Mouse (Mus musculus): ENCODE data around the gene Fam81b.
A peak's percentile ranks its signal among the peaks of the same experiment; 100 is the strongest.

The Fam81b gene

DNA sequence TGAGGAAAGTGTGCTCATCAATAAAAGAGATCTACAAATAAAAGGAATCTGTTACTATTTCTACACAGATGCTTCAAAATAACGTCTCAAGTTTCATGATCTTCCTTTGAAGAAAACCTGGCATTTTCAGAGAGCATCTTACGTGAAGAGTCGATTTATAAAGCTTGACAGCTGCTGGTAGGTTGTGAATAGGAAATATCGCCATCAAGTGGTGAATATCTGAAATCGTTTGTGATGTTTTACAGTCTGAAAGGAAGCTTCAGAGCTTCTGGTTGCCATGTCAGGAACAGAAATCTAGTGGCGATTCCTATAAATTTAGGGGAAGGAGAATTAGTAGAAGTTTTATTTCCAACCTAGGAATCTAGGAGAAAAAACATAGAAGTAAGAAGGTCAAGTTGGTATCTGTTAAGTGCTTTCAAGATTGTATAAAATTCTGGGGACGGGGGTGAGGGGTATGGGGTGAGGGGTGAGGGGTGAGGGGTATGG is at the start of gene Fam81b:
Fam81b (minus strand) TSS at position 436 of the 486 bp plus-strand sequence.
- no peak for DNase-seq

DNA sequence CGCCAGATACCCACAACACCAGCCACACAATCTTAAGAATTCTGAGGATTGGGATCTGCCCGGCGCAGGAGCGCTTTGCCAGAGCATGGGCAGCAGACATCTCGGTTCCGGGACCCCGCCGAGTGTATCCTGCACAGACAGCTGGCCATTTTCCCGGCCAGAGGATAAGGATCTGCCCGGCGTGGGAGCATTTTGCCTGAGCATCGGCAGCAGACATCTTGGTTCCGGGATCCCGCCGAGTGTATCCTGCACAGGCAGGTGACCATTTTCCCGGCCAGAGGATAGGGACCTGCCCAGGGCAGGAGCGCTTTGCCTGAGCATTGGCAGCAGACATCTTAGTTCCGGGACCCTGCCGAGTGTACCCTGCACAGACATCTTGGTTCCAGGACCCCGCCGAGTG is 41.1 kb upstream of the Fam81b start:
- DNase-seq: peak; percentile 11 to 18

DNA sequence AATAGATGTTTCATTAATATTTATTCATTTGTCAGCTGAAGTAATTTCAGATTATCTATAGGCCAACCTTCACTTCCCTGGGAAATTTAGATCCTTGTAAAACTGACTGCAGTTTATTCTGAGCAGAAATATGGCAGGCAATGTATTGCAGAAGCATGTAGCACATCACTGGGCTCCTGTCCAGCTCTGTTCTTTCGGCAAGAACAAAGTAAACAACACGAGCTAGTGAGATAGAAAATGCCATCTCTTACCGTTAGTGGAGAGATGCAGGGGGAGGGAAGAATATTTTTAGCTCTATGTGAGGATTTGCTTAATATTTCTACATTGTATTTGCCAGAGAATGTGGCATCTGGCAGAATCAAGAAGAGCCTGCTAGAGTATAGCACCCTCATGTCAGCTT is 13.8 kb upstream of the Fam81b start:
- DNase-seq: peak; percentile 47 to 49

DNA sequence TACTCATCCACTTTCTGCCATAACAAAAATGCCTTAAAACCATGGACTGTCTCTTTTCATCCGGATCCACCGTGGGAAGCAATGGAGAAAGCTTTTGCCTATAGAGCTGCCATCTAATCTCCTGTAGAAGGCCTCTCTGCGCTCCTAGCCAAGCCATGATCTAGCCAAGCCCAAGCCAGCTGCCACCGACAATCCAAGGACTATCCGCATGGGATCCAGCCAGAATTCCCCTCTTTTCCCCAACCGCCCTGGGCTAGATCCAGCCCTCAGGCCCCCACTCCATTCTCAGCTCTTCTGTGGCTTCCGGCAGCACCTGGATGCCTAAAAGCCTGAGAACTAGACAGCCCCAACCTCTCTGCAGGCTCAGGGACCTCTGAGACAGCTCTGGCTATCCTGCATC is 6.7 kb upstream of the Fam81b start:
- peak; percentile 20 to 33 for DNase-seq

DNA sequence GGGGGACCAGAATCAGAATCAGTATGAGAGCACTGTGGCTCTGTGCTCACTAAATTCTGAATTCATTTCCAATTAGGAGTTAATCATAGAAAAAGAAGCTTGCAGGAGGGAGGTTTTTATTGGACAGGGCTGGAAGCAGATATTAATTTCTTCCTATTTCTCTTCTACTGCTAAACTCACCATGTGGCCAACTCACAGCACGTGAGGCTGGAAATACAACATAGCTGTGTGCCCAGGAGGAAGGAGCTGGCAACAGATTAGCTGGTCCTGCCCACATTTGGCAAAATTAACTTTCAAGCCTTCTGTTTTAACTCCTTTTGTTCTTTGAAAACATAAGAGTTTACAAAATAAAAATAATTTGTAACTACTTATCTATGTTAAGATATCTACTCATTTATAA is 3.9 kb upstream of the Fam81b start:
- DNase-seq: peak; percentile 62 to 75

DNA sequence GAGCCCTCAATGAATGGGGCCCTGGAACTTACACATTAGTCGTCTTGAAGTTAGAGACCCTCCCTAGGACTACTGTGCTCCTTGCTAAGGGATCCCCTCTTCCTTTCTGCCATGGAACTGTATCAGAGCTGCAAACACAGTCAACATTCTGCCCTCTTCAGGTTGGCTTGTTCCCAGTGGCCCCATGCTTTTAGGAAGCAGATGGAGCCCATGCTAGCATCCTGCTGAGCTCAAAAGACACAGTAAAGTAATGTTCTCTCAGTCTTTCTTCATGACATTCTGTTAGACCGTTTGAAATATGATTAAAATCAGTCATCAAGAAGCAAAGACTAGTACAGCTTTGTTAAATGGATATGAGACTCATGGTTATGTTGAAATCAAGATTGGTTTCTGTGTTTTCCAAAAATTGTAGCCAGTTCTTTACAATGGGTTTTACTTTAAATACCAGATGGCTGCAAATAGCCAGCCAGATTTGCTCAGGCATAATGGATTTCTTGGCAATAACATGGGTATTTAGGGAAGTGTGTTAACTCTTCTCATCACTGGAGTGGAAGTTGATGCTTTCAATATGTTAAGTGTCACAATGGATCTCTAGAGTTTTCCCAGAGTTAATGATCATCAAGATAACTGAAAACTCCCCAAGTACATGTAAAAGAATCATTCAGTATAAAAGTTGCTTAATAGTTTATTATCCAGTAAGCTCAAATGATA is 938 bp upstream of the Fam81b start:
- peak; percentile 88 to 91 for DNase-seq

DNA sequence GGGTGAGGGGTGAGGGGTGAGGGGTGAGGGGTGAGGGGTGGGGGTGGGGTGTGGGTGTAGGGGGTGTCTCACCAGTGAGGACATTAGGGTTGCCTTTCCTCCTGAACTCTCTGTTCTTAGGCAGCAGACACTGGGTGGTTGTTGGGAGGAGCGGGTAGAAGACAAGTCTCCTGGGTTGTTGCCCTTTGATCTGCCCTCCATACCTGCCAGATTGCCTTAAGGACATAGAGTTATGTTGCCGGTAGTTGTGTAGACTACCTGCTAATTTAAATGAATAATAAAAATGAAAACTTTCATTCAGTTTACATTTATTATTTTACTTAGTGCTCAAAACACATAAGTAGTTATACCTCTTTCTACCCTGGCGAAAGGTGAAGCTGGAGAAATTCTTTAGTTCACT is 369 bp upstream of the Fam81b start:
- DNase-seq: peak; percentile 34 to 53

DNA sequence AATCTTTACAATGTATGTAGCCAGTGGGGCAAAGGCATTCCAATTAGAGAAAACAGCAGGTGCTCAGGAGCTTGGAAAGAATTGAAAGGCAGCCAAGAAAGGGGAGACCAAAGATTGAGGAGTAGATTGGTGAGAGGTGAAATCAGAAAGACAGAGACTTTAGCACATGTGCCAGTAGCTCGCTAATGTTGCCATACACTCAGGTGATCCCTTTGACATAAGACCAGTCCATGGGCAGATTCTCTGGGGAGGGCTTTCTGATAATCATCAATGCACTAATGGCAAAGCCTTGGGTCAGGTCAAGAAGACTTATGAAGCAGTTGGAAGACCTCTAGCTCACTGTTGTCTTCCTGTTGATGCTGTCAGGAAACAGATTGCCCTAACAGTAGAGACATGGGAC is 671 bp downstream of the Fam81b start:
- peak in 1 of 2 experiments; percentile 40 for DNase-seq

DNA sequence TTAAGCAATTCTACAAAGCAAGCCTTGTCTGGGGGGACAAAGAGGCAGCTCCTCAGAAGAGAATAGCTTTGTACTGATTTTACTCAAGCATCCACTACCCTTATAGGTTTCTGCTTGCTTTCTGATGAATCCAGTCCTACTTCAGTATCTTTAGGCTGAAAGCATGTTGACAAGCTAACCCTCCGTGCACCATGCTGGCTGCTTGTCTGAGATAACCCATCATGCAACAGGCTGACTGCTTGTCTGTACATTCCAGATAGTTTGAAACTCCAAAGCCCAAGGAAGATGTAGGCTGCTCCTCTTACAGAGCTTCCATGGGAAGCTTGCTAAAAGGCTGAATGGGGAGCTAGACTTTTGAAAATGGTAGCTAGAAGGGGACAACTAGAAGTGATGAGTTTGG is 1.7 kb downstream of the Fam81b start:
- DNase-seq: peak in 1 of 2 experiments; percentile 28

DNA sequence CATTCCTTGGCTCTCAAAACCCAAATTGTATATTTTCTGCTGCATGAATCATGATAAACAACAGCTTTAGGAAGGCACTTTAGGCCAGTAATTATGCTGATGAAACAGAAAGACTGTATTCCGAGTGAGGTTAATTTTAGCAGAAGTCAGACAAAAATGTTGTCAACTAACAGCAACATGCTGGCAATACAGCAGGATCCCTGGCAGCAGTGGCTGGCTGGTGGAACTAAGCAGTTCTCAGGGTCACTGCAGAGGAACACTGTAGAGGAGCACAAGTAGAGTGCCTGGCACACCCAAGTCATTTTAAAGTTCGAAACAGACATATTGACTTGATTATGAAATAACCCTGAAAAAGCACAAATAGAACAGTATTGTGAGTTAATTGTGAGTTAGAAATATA is 2.8 kb downstream of the Fam81b start:
- DNase-seq: peak; percentile 74 to 86

DNA sequence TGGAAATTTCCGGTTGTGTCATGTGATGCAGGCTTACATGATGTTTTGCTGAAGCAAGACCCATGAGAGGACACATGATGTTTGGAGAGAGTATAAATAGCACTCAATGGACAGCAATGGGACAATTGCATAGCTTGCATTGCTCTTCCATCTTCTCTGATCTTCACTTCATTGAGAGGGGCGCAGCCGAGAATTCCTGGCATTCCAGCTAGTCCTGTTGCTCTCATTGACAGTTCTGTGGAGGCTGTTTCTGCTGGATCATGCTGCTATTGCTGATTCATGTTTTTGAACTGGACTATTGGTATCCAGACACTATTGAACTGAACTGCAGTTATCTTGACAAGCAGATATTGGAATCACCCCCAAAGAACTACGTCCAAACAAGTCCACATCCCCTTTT is 12.8 kb downstream of the Fam81b start:
- no peak for DNase-seq

DNA sequence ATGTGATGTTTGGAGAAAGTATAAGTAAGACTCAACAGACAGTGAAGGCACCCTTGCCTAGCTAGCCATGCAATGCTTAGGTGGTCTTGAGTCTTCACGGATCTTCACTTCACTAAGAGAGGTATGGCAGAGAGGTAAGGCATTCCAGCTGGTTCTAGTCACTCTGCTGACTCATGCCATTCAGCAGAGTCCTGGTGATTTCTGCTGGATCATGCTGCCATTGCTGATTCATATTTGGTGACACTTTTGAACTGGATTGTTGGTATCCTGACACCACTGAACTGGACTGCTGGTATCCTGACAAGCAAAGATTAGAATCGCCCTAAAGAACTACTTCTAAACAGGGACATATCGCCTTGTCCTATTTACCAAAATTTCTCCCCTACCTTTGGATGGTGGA is 20.3 kb downstream of the Fam81b start:
- DNase-seq: no peak

DNA sequence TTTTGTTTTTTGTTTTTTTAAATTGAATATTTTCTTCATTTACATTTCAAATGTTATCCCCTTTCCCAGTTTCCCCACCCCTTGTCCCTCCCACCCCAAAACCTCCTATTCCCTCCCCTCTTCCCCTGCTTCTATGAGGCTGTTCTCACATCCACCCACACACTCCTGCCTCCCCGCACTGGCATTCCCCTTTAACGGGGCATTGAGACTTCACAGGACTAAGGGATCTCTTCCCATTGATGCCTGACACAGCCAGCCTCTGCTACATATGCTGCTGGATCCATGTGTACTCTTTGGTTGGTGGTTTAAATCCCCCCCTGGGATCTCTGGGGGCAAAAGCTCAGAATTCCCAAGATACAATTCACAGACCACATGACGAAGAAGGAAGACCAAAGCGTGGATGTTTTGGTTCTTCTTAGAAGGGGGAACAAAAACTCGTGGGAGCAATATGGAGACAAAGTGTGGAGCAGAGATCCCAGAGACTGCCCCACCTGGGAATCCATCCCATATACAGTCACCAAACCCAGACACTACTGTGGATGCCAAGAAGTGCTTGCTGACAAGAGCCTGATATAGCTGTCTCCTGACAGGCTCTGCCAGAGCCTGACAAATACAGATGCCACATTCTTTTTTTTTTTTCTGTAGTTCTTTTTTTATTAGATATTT is 40.4 kb downstream of the Fam81b start:
- DNase-seq: no peak

DNA sequence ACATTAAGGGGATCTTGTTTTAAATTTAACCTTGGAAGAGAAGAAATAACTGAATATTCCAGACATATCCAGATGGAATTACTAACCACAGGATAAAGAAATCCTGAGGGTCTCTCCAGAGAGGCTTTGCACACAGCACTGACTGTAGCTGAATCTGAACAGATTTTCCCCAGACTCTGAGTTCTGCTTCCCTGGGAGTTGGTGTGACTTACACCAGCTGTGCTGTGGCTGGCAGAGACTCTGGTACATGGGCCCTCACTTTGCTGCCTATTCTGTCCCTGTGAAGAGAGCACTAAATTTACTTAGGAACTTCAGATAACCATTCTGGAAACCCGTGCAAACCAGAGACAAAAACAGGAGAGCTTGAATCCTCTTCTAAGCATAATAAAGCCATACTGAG is 46.1 kb downstream of the Fam81b start:
- no peak for DNase-seq

DNA sequence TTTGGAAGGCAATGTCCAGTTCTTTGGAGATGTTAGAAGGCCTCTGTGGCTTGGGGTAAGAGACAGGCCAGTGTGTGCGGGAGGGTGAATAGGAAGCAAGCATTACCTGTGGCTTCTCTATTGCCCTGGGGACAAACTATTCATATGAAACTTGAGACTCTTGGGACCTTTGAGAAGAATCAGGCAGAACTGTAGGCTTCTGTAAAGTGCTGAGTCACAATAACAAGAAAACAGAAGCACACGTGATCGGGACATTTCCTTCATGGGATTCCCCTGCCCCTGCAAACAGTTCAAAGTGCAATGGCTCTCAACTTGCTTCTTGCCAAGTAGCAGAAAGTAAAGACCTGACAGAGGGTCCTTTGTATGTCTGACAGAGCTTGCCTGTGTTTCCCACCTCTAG is 48.5 kb downstream of the Fam81b start:
- no peak for DNase-seq

DNA sequence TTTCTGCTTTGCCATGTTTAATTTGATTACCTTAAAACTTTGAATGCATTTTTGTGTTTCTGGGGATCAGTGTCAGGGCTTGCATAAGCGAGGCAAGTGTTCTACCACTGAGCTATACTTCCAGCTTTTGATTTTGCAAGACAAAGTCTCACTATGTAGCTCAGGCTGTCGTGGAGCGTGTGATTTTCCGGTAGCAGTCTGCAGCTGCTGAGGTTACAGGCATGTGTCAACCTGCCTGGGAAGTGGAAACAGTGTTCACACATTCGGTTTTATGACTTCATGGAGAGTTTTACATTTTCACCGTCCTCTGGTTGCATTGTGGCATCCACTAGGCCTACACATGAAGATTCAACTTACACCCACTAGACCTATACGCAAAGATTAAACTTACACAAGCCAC is 54.8 kb downstream of the Fam81b start:
- DNase-seq: no peak

DNA sequence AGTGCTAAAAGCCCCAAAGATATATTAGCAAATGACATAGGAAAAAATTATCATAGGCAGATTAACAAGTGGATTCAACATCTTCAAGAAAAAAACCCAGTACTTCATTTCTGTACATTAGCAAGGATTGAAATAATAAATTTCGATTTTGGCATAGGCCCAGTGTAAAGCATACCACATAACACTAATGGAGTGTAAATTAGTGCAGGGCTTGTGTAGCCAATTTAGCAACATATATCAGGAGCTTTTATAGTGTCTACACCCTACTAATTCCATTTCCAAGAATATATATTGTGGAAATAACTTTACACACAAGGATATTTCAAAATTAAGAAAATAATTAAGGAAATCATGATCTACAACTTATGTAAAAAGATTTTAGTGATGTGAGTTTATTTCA is 55.8 kb downstream of the Fam81b start:
- DNase-seq: no peak

DNA sequence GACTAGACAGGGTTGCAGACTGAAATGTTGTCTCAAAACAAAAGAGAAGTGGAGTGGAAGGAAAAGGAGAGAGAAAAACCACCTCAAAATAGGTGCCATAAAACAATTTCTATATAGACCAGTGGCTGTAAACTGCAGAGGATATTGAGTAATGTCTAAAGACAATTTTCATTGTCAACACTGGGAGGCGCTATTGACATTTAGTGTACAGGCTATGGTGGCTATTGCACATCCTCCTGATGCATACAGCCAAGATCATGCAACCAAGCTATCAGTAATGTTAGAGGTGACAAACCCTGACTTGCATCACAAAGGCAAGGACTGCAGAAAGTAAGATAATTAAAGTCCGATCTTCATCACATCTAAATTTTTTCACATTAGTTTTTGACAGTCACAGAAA is 89.5 kb downstream of the Fam81b start:
- DNase-seq: peak; percentile 61 to 62

DNA sequence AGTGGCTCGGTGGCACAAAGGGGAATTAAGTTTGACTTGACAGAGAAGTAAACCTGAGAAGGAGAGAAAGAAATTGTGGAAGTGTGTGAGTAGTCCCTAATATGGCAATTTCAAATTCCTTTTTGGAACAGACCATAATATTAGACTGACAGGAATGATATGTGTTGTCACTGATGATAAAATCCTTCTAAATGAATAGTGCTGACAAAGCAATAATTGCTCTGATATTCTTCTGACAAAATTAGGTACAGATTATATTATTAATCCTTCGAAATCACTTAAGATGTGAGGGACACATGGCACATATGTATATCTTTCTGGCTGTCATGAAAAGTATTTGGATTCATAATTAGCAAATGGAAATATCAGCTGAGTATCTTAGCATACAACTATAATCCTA is 89.9 kb downstream of the Fam81b start:
- no peak for DNase-seq

DNA sequence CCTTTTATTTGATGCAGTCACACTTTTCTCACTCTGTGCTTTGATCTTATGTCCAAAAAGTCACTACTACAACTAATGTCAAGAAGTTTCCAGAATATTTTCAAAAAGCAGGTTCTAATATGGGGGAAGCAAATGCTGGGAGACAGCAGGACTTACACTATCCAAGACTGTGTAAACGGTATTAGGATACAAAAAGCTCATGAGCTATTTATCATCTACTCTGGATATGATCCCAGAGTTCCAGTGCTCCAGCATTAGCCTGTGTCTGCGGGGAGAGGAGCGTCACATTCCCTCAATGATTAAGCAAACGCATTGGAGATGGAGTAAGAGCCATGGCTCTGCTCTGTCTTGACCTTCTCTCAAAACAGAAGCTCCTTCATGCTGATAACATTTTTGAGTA is 104.9 kb downstream of the Fam81b start:
- no peak for DNase-seq

DNA sequence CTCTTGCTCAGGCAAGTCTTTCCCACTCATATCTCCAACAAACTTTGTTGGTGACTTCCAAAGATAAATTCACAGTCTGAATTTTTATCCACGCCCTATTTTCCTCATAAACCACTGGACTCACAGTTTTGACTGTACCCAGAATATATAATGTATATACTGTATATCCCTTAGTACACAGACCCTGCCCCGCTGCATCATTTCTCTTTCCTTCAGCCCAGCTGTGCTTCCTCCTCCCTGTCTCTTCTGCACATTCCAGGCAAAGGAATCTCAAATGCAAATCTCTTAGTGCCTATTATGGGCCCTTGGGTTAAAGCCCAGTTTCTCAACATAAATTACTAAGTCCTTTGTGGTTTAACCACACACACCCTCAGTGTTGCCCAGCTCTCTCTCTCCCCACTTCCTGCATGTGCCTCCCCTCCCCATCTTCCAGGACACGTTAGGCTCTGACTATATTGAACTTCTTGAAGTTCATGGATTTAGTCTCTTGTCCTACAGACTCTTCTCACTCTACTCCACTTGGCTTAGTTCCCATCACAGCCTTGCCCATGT is 107.5 kb downstream of the Fam81b start:
- no peak for DNase-seq

DNA sequence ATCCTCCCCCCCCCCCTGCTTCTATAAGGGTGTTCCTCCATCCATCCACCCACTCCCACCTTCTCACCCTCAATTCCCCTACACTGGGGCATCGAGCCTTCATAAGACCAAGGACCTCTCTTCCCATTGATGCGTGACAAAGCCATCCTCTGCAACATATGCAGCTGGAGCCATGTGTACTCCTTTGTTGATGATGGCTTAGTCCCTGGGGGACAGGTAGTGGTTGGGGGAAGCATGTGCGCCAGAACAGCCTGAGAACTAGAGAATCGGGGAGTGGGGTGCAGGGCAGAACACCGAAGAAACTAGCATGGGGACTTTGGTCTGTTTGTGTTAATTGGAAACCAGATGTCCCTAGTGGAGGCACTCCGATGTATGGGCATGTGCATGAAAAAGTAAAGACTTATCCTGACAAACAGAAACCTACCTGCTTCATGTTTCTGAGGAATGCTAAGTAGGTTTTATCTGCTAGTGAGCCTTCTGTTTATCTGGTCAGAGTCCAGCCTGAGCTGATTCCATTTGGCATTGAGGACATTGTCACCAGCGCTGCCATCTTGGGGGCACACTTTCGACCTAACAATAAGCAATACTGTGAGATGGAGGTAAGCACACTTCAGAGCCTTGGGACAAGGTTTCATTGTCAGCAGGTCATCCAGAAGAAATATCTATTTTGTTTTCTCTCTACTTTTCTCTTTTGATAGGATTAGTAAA is 109.3 kb downstream of the Fam81b start:
- DNase-seq: peak; percentile 30 to 41

DNA sequence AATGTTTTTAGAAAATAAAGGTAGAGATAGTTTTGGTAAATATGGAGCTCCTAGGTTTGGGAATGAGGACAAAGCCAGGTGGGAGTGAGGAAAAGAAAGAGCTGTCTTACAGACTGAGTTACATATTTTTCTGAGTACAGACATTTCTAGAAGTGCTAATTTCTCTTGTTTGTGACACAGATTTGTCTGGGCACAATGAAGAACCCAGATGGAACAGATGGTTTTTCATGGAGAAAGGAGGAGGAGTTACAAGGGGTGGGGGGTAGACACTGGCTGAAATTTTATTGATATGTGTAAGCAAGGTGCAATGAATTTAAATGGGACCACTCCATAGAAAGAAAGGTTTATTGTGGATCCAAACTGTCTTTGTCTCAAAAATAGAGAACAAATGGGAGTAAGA is 109.9 kb downstream of the Fam81b start:
- peak in 1 of 2 experiments; percentile 34 for DNase-seq

DNA sequence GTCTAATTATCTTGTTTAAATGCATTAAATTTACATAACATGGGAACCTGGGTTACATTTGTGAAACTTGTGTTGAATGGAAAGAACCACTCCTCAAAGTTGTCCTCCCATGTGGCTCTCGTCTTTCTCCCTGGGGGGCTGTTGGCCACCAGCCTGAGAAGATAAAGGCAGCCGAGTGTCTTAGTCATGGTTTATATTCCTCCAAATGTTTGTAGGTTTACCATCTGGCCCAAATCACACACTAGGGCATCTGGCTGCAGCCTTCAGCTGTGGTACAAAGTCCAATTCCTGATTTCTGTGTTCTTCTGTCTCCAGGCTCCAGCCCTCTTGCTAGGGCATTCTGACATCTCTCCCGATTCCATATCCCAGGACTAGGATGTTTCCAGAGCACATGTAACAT is 114.6 kb downstream of the Fam81b start:
- DNase-seq: peak in 1 of 2 experiments; percentile 27
